Mouse (Mus musculus) hindbrain, embryonic 10.5 days (tissue): Measurements from ENCODE around the gene Fyn. TPM values are rescaled to one million over a fixed set of nuclear protein-coding genes. Genes with fewer than 3 reads are reported as not detected.

Experiments
- DNase-seq: peaks from one replicate; pipeline ENCODE4 v3.0.0-alpha.2; 2017; ENCODE audit warnings: low spot score
- H3K27ac ChIP-seq: fragments of 300-500 bp; sonication (generic); 2 replicates; pipeline ENCODE4 v1.5.1; 2016; ENCODE audit warnings: mild to moderate bottlenecking, moderate library complexity
- H3K27me3 ChIP-seq: fragments of 300-500 bp; sonication (generic); 2 replicates; pipeline ENCODE4 v1.6.1; 2016; ENCODE audit warnings: mild to moderate bottlenecking; ENCODE audit not compliant: poor library complexity, insufficient read depth, severe bottlenecking
- H3K36me3 ChIP-seq: fragments of 300-500 bp; sonication (generic); 2 replicates; pipeline ENCODE4 v1.6.1; 2016; ENCODE audit warnings: mild to moderate bottlenecking, moderate library complexity
- H3K4me1 ChIP-seq: fragments of 300-500 bp; sonication (generic); replicated peaks from 2 replicates; pipeline ENCODE4 v1.6.1; 2016; ENCODE audit warnings: mild to moderate bottlenecking
- H3K4me3 ChIP-seq: fragments of 300-500 bp; sonication (generic); 2 replicates; pipeline ENCODE4 v1.5.1; 2016; ENCODE audit warnings: mild to moderate bottlenecking, moderate library complexity
- H3K9me3 ChIP-seq: fragments of 300-500 bp; sonication (generic); 2 replicates; pipeline ENCODE4 v1.6.1; 2016; ENCODE audit warnings: mild to moderate bottlenecking, moderate library complexity
- WGBS: fragments of 180-500 bp; shearing (Covaris S2); methylation state at CpG from one replicate; pipeline ENCODE4 v1.1.7; 2016; 5-methylcytosine and 5-hydroxymethylcytosine counted together
- polyA plus RNA-seq: library from polyadenylated mRNA; unstranded; fragments of >200 nt; fragmentation: Nextera tagmentation; extraction: Ambion mirVana; gene quantifications from 2 replicates; pipeline ENCODE4 v1.2.1, GENCODE M21; 2016

The Fyn gene
- polyA plus RNA-seq, 1 experiment from 2014 or later, result 34.1 TPM

GRCm38 (mm10) chr10:39514916-39515315 lies 146.3 kb downstream of the Fyn start:
- Histone ChIP-seq H3K36me3 (peaks cover 52% of the 10 kb centered on the region), H3K9me3 (peaks cover 4% of the 10 kb centered on the region; the same call in 1 of the 2 replicates), H3K4me3 (no peak overlapping the region), H3K27me3 (no peaks in the 10 kb centered on the region), H3K27ac (no peak overlapping the region), H3K4me1 (peaks cover 54% of the 10 kb centered on the region)
- 96% methylated on average over 8 of the region's 8 CpGs for WGBS
- DNase-seq, result no peak

GRCm38 (mm10) chr10:39516541-39517133 lies 148.0 kb downstream of the Fyn start:
- Histone ChIP-seq H3K9me3 (peaks cover 4% of the 10 kb centered on the region; the same call in 1 of the 2 replicates), H3K4me1 (peaks cover 41% of the 10 kb centered on the region), H3K27ac (no peak overlapping the region), H3K27me3 (no peaks in the 10 kb centered on the region), H3K4me3 (no peak overlapping the region), H3K36me3 (peaks cover 49% of the 10 kb centered on the region)
- no peak for DNase-seq
- WGBS, result 92% methylated on average over 6 of the region's 6 CpGs

DNA sequence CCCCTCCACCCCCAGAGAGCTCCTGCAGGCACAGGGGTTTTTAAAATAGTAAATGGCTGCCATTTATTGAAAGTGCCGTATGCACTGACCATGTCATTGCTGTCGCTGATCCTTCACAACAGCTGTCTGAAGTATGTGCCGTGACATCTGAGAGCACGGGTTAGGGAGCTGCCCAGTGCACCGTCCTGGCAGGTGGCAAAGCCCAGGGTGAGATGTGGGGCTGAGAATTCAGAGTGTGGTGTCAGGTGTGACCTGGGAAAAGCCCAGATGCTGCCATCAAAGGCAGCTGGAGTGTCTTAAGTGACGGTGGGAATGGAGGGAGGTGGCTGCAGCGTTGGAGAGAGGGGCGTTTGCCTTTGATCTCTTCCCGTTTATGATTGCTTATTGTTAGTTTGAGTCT lies 148.7 kb downstream of the Fyn start:
- peak overlapping the region; percentile 59; the same call in 1 of the 2 replicates for H3K27ac ChIP-seq
- H3K27me3 ChIP-seq, result no peaks in the 10 kb centered on the region
- DNase-seq, result no peak
- H3K9me3 ChIP-seq, result peaks cover 4% of the 10 kb centered on the region; the same call in 1 of the 2 replicates
- 44% methylated on average over 9 of the region's 9 CpGs for WGBS
- peaks cover 45% of the 10 kb centered on the region for H3K4me1 ChIP-seq
- H3K36me3 ChIP-seq, result peaks cover 41% of the 10 kb centered on the region
- no peak overlapping the region for H3K4me3 ChIP-seq

GRCm38 (mm10) chr10:39518232-39518631 lies 149.6 kb downstream of the Fyn start:
- Histone ChIP-seq H3K27ac (peak overlapping the region; percentile 74), H3K4me1 (peaks cover 54% of the 10 kb centered on the region)
- WGBS, result 59% methylated on average over 8 of the region's 8 CpGs

DNA sequence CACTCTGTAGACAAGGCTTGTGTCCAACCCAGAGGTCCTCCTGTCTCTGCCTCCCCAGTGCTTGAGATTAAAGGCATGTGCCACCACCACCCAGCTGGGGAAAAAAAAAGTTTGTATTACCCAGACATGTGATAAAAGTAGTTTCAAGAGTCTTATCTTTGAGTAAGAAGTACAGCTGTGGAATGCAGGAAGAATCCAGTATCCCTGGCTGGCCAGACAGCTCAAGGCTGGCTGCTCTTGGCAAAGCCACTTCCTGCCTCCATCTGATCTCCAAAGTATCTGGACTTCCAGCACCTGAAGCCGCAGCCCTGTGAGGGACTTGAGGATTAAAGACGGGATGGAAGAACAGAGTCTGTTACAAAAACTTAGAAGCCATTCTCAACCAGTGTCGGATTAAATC lies 150.2 kb downstream of the Fyn start:
- no peak for DNase-seq
- 84% methylated on average over 3 of the region's 3 CpGs for WGBS
- peaks cover 4% of the 10 kb centered on the region; the same call in 1 of the 2 replicates for H3K9me3 ChIP-seq
- no peaks in the 10 kb centered on the region for H3K27me3 ChIP-seq
- H3K4me1 ChIP-seq, result peaks cover 58% of the 10 kb centered on the region
- H3K4me3 ChIP-seq, result no peak overlapping the region
- H3K36me3 ChIP-seq, result peaks cover 43% of the 10 kb centered on the region
- 0 out of 2 replicates have a peak overlapping the region, but pooled peaks have one; percentile 70 for H3K27ac ChIP-seq

More at GRCm38 (mm10) chr10:39518232-39518631, 149.6 kb downstream of the Fyn start:
- no peak for DNase-seq
- Histone ChIP-seq H3K9me3 (peaks cover 4% of the 10 kb centered on the region; the same call in 1 of the 2 replicates), H3K27me3 (no peaks in the 10 kb centered on the region), H3K36me3 (peaks cover 44% of the 10 kb centered on the region), H3K4me3 (no peak overlapping the region)

GRCm38 (mm10) chr10:39520123-39520989 lies 151.7 kb downstream of the Fyn start:
- peaks cover 62% of the 10 kb centered on the region for H3K4me1 ChIP-seq
- H3K4me3 ChIP-seq, result no peak overlapping the region
- DNase-seq, result no peak
- H3K27me3 ChIP-seq, result no peaks in the 10 kb centered on the region
- H3K9me3 ChIP-seq, result peaks cover 4% of the 10 kb centered on the region; the same call in 1 of the 2 replicates
- peak overlapping the region; percentile 50; the same call in 1 of the 2 replicates for H3K27ac ChIP-seq
- peaks cover 31% of the 10 kb centered on the region for H3K36me3 ChIP-seq
- 63% methylated on average over 9 of the region's 9 CpGs for WGBS

DNA sequence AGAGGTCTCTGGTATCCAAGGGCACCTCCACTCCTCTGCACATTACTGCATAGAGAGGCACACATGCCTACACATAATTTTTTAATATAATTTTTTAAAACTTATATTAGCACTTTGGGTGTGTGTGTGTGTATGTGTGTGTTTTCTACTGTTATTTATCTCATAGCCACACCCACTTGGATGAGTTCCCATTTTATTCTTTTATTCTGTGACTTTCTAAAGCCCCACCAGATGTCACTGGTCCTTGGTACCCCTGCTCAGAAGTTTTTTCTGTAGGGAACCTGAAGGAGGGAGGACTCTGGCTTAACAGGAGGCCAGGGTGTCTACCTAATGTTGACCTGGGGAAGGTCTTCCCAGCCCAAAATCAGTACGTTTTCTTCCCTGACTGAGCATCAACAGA lies 152.7 kb downstream of the Fyn start:
- H3K4me3 ChIP-seq, result no peak overlapping the region
- 89% methylated on average over 1 of the region's 1 CpGs for WGBS
- H3K27me3 ChIP-seq, result no peaks in the 10 kb centered on the region
- H3K4me1 ChIP-seq, result peaks cover 61% of the 10 kb centered on the region
- H3K9me3 ChIP-seq, result no peaks in the 10 kb centered on the region
- H3K27ac ChIP-seq, result no peak overlapping the region
- H3K36me3 ChIP-seq, result peaks cover 31% of the 10 kb centered on the region
- DNase-seq, result no peak

DNA sequence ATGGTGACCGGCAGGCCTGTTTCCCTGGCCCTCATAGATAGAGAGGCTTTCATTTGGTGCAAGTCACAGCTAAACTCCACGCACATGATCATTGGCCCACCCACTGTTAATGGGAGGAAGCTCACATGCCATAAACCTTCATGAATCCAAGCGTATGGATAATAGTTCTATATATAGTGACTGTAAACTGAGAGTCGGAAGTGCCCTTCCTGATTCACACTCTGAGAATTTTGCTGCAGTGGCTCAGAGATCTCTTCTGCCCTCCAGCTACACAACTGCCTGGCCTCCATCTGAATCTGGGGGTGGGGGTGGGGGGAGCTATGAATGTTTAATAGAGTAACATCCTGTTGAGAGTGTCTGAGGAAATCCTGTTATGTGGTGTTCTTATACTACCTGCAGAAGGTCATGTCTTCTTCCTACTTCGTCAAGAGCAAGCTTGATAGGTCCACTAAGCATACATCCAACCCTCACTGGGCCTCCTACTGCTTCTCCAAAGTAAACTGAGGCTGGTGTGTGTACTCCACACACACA lies 153.3 kb downstream of the Fyn start:
- Histone ChIP-seq H3K36me3 (peaks cover 31% of the 10 kb centered on the region), H3K27me3 (no peaks in the 10 kb centered on the region), H3K9me3 (no peaks in the 10 kb centered on the region), H3K4me3 (no peak overlapping the region), H3K4me1 (peaks cover 58% of the 10 kb centered on the region), H3K27ac (0 out of 2 replicates have a peak overlapping the region, but pooled peaks have one; percentile 35)
- WGBS, result 90% methylated on average over 5 of the region's 5 CpGs
- no peak for DNase-seq

DNA sequence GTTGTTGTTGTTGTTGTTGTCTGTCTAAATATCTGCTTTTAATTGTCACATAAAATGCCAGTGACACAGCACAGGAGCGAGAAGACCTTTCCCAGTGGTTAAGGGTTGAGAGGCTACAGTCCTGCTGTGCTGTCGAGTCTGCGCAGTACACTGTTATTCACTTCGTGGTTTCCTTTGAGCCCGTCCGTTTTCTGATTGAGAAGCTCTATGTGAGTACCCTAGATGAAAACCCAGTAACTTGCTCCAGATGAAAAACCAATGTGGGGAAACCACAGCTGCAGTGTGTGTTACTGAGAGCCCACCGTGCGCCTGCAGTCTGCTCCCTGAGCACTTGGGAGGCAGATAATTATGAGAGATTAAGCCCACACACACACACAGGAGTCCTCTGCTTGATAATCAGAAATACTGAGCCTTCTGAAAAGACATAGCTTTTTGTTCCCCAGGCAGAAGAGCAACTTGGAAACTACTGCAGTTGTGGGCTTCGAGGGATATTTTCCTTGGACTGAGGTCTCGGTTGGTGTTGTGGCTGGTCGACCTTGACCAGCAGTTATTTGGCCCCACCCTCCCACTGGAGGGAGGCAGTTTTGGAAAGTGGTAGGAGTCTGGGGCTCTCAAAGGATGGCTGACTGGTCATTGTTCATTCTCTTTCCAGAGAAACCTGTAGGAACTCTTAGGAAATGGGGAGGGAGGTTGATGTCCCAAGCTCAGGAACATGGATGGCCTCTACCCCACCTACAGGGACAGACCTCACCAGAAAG lies 154.4 kb downstream of the Fyn start:
- no peak for DNase-seq
- WGBS, result 67% methylated on average over 11 of the region's 11 CpGs
- H3K4me3 ChIP-seq, result no peak overlapping the region
- H3K27me3 ChIP-seq, result no peaks in the 10 kb centered on the region
- H3K4me1 ChIP-seq, result peaks cover 53% of the 10 kb centered on the region
- H3K9me3 ChIP-seq, result no peaks in the 10 kb centered on the region
- H3K36me3 ChIP-seq, result peaks cover 42% of the 10 kb centered on the region
- H3K27ac ChIP-seq, result peak overlapping the region; percentile 37

DNA sequence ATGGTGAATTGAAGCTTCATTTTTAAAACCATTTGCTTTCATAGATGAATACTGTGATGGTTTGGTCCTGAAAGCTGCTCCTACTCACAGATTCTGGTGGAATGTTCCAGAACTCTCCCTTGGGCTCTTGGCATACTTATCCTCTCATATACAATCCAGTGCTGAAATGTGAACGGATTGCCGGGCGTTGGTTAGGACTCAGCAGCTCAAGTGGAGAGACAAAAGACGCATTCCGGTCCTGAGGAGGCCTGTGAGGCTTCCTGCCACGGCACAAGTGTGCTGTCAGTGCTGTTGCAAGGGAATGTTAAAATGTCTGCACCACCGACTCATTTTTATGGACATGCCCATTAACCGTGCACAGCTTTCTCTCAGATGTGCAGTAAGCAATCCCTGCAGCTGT lies 155.7 kb downstream of the Fyn start:
- 77% methylated on average over 8 of the region's 8 CpGs for WGBS
- Histone ChIP-seq H3K9me3 (no peaks in the 10 kb centered on the region), H3K27me3 (no peaks in the 10 kb centered on the region), H3K36me3 (peaks cover 50% of the 10 kb centered on the region), H3K27ac (no peak overlapping the region), H3K4me1 (peaks cover 43% of the 10 kb centered on the region), H3K4me3 (no peak overlapping the region)
- no peak for DNase-seq

GRCm38 (mm10) chr10:39525431-39525830 lies 156.8 kb downstream of the Fyn start:
- no peaks in the 10 kb centered on the region for H3K27me3 ChIP-seq
- peaks cover 57% of the 10 kb centered on the region for H3K36me3 ChIP-seq
- 84% methylated on average over 13 of the region's 13 CpGs for WGBS
- H3K4me1 ChIP-seq, result peaks cover 36% of the 10 kb centered on the region
- H3K9me3 ChIP-seq, result no peaks in the 10 kb centered on the region
- no peak overlapping the region for H3K27ac ChIP-seq
- DNase-seq, result no peak
- H3K4me3 ChIP-seq, result no peak overlapping the region

DNA sequence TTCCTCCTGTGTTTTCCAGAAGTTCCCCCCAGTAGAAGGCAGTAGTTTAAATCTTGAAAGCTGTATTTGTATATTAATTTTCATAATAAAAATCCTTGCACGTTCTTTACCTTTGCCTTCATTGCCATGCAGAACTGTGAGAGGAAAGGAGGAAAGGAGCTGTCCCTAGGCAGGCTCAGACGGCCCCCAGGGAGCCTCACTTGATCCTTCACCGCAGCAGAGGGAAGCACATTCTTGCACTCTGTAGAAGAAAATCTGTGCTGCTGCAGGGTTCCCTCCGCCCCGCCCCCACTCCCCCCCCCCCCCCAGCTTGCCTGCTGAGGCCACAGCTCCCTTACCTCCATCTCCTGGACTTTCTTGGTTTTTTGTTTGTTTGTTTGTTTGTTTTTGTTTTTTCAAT lies 158.5 kb downstream of the Fyn start:
- no peak overlapping the region for H3K4me3 ChIP-seq
- peaks cover 58% of the 10 kb centered on the region for H3K36me3 ChIP-seq
- DNase-seq, result no peak
- H3K27ac ChIP-seq, result no peak overlapping the region; the same call in 1 of the 2 replicates
- peaks cover 35% of the 10 kb centered on the region for H3K4me1 ChIP-seq
- no peaks in the 10 kb centered on the region for H3K27me3 ChIP-seq
- no peaks in the 10 kb centered on the region for H3K9me3 ChIP-seq
- WGBS, result 21% methylated on average over 5 of the region's 5 CpGs
